Mouse (Mus musculus): Measurements from ENCODE around the gene Phc3.

DNA sequence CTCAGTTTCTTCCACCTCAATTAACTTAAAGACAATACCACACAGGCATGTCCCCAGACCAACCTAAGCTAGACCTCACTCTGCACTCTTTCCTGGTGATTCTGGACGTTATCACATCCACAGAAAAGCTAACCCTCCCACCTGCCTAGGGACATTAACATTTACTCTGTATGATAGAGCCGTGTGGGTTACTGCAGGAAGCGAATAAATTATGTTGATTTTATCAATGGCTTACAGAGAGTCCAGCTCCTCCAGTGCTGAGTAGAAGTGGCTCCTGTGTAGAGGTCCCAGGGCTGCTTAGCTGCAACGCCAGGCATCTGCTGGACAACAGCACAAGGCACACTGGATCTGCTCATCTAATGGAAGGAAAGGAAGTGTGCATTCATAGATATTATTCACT lies 48.4 kb upstream of the Phc3 start:
- TF ChIP-seq TCF12 (IDR thresholded peaks at IDR 0.05; ENCODE audit: insufficient read depth, poor library complexity, severe bottlenecking) (no peak), POLR2A (IDR thresholded peaks at IDR 0.05; ENCODE audit: insufficient read length, low read depth) (no peak), MAX (IDR thresholded peaks at IDR 0.05; ENCODE audit: low read depth) (no peak), REST (IDR thresholded peaks at IDR 0.05; ENCODE audit: insufficient read depth, insufficient read length) (no peak), E2F4 (IDR thresholded peaks at IDR 0.05; ENCODE audit: insufficient read depth) (no peak), POLR2AphosphoS2 (IDR thresholded peaks at IDR 0.05; ENCODE audit: insufficient read length, low read depth) (no peak), MYOG (IDR thresholded peaks at IDR 0.05; ENCODE audit: control insufficient read depth in 1 of 3, insufficient read depth in 1 of 3, insufficient read length in 2 of 3, low read depth in 2 of 3) (no peak)

All from myocyte (in vitro differentiated cells).